Mouse (Mus musculus): ENCODE measurements around the gene Slc47a1. TPM values are rescaled to one million over a fixed set of nuclear protein-coding genes. Genes with fewer than 3 reads are reported as not detected.
"Not testable (repeated sequence)": the region's sequence is repeated elsewhere in the genome, so short reads cannot be mapped to it uniquely, and the experiment has no call there.

The Slc47a1 gene
- 10 to 100 TPM in 1 of 2 experiments, 1 to 10 TPM in 1; 5.3 to 11.5 TPM for total RNA-seq (2021)
- long read RNA-seq, experiment 1, transcript Slc47a1-201 (17 exons, 2,639 nt) = major isoform, 7 of 13 reads
- long read RNA-seq, experiment 1, partial matches to known transcripts = 0 of 13 reads
- long read RNA-seq, experiment 1, other reads (novel, unspliced or antisense) = 6 of 13 reads
- long read RNA-seq, experiment 2, transcript Slc47a1-201 (17 exons, 2,639 nt) = major isoform, 28 of 46 reads
- long read RNA-seq, experiment 2, partial matches to known transcripts = 9 of 46 reads
- long read RNA-seq, experiment 2, other reads (novel, unspliced or antisense) = 9 of 46 reads

GRCm38 (mm10) chr11:61377881-61378613, at the start of gene Slc47a1:
Gene Slc47a1, minus strand, starts transcription at chr11:61378345.
- peak in 1 of 2 experiments; percentile 27 for DNase-seq (ENCODE audit: low spot score in 2 of 2)

- no peak for DNase-seq (ENCODE audit: low spot score in 2 of 2)
Observed at GRCm38 (mm10) chr11:61419253-61419652, 41.1 kb upstream of the Slc47a1 start.

GRCm38 (mm10) chr11:61417945-61418551, 39.9 kb upstream of the Slc47a1 start:
- DNase-seq (ENCODE audit: low spot score in 2 of 2) = peak; percentile 42 to 54

- not testable (repeated sequence) for DNase-seq (ENCODE audit: low spot score in 2 of 2)
Observed at GRCm38 (mm10) chr11:61416540-61416939, 38.4 kb upstream of the Slc47a1 start.

- DNase-seq (ENCODE audit: low spot score in 2 of 2) = no peak
Observed at GRCm38 (mm10) chr11:61415444-61415843, 37.3 kb upstream of the Slc47a1 start.

GRCm38 (mm10) chr11:61414560-61414959, 36.4 kb upstream of the Slc47a1 start:
- DNase-seq (ENCODE audit: low spot score in 2 of 2) = no peak

GRCm38 (mm10) chr11:61413411-61413810, 35.3 kb upstream of the Slc47a1 start:
- no peak for DNase-seq (ENCODE audit: low spot score in 2 of 2)

- no peak for DNase-seq (ENCODE audit: low spot score in 2 of 2)
Observed at GRCm38 (mm10) chr11:61411809-61412208, 33.7 kb upstream of the Slc47a1 start.

- DNase-seq (ENCODE audit: low spot score in 2 of 2) = no peak
Observed at GRCm38 (mm10) chr11:61411221-61411620, 33.1 kb upstream of the Slc47a1 start.

- peak; percentile 65 to 68 for DNase-seq (ENCODE audit: low spot score in 2 of 2)
Observed at GRCm38 (mm10) chr11:61410129-61410528, 32.0 kb upstream of the Slc47a1 start.

GRCm38 (mm10) chr11:61409051-61409450, 30.9 kb upstream of the Slc47a1 start:
- DNase-seq (ENCODE audit: low spot score in 2 of 2) = no peak

GRCm38 (mm10) chr11:61408184-61409027, 30.3 kb upstream of the Slc47a1 start:
- peak; percentile 47 to 60 for DNase-seq (ENCODE audit: low spot score in 2 of 2)

GRCm38 (mm10) chr11:61407638-61408183, 29.6 kb upstream of the Slc47a1 start:
- DNase-seq (ENCODE audit: low spot score in 2 of 2) = peak; percentile 70 to 83

GRCm38 (mm10) chr11:61401794-61402193, 23.6 kb upstream of the Slc47a1 start:
- DNase-seq (ENCODE audit: low spot score in 2 of 2) = no peak

- no peak for DNase-seq (ENCODE audit: low spot score in 2 of 2)
Observed at GRCm38 (mm10) chr11:61400681-61401346, 22.7 kb upstream of the Slc47a1 start.

GRCm38 (mm10) chr11:61397423-61398043, 19.4 kb upstream of the Slc47a1 start:
- not testable (repeated sequence) for DNase-seq (ENCODE audit: low spot score in 2 of 2)

- no peak for DNase-seq (ENCODE audit: low spot score in 2 of 2)
Observed at GRCm38 (mm10) chr11:61388936-61389335, 10.8 kb upstream of the Slc47a1 start.

- DNase-seq (ENCODE audit: low spot score in 2 of 2) = no peak
Observed at GRCm38 (mm10) chr11:61388012-61388411, 9.9 kb upstream of the Slc47a1 start.

GRCm38 (mm10) chr11:61387233-61387632, 9.1 kb upstream of the Slc47a1 start:
- no peak for DNase-seq (ENCODE audit: low spot score in 2 of 2)

- DNase-seq (ENCODE audit: low spot score in 2 of 2) = no peak
Observed at GRCm38 (mm10) chr11:61385725-61386124, 7.6 kb upstream of the Slc47a1 start.

Data from adrenal gland, postnatal 4 days (tissue).